Mouse (Mus musculus) CH12.LX (cell line): Measurements from ENCODE around the gene Dapk2. TPM values are rescaled to one million over a fixed set of nuclear protein-coding genes. Genes with fewer than 3 reads are reported as not detected.

Source experiments
- DNase-seq: peaks from one replicate; pipeline ENCODE4 v3.0.0-alpha.2; 2013; ENCODE audit errors: extremely low read depth
- H3K27ac ChIP-seq: 2 replicates; pipeline ENCODE4 v1.5.1; 2012; ENCODE audit warnings: low read depth, mild to moderate bottlenecking, control low read depth, moderate library complexity; ENCODE audit not compliant: insufficient read depth
- H3K27me3 ChIP-seq: replicated peaks from 2 replicates; pipeline ENCODE3; 2012; ENCODE audit warnings: inconsistent platforms
- H3K36me3 ChIP-seq, 2 experiments: replicated peaks in 1 of 2; 2 replicates each; pipeline versions ENCODE3 to v1.6.1; 2012; ENCODE audit warnings: inconsistent platforms in 1 of 2, low read length in 1 of 2, mild to moderate bottlenecking in 1 of 2, mixed read lengths in 1 of 2, moderate library complexity in 1 of 2; ENCODE audit not compliant: control insufficient read depth in 1 of 2, insufficient read depth in 1 of 2
- H3K4me1 ChIP-seq, 2 experiments: 2 replicates each; pipeline ENCODE4 v1.6.1; 2012; ENCODE audit warnings: inconsistent platforms in 1 of 2, moderate library complexity in 1 of 2; ENCODE audit not compliant: insufficient read depth in 2 of 2, control insufficient read depth in 1 of 2
- H3K4me2 ChIP-seq: 2 replicates; pipeline ENCODE4 v1.6.1; 2012; ENCODE audit warnings: low read depth, mild to moderate bottlenecking, control low read depth; ENCODE audit not compliant: poor library complexity, insufficient read depth, severe bottlenecking
- H3K4me3 ChIP-seq, 3 experiments: fragments of 150-350 bp in 1 of 3; sonication (generic) in 1 of 3; replicated peaks in 1 of 3; 2 replicates each; pipeline versions ENCODE3 to v1.5.1; 2011 to 2012; ENCODE audit warnings: low read depth in 2 of 3, low read length in 2 of 3, mild to moderate bottlenecking in 2 of 3, moderate library complexity in 2 of 3, control low read depth in 1 of 3, improper control_type of control experiment in 1 of 3, inconsistent platforms in 1 of 3, mixed read lengths in 1 of 3; ENCODE audit not compliant: poor library complexity in 1 of 3
- H3K79me2 ChIP-seq: replicated peaks from 2 replicates; pipeline ENCODE4 v1.6.1; 2012; ENCODE audit warnings: mild to moderate bottlenecking, moderate library complexity; ENCODE audit not compliant: control insufficient read depth, poor library complexity, insufficient read depth, severe bottlenecking; ENCODE audit errors: extremely low read depth
- H3K9ac ChIP-seq: 2 replicates; pipeline ENCODE4 v1.6.1; 2012; ENCODE audit warnings: low read depth, mild to moderate bottlenecking, control low read depth, moderate library complexity; ENCODE audit not compliant: insufficient read depth
- H3K9me3 ChIP-seq: replicated peaks from 2 replicates; pipeline ENCODE3; 2012; ENCODE audit warnings: low read length, inconsistent platforms, mixed read lengths
- BHLHE40 ChIP-seq: IDR thresholded peaks from 2 replicates; pipeline ENCODE4 v1.6.1; 2011; ENCODE audit warnings: mild to moderate bottlenecking, low read depth, low read length, improper control_type of control experiment
- CTCF ChIP-seq, 2 experiments: IDR thresholded peaks in 1 of 2; conservative IDR thresholded peaks in 1 of 2; 2 replicates each; pipeline ENCODE4 v1.5.1; 2011 to 2012; ENCODE audit warnings: low read depth in 2 of 2, low read length in 2 of 2, improper control_type of control experiment in 1 of 2, inconsistent platforms in 1 of 2, mild to moderate bottlenecking in 1 of 2, moderate library complexity in 1 of 2
- GABPA ChIP-seq: IDR thresholded peaks from 2 replicates; pipeline ENCODE4 v1.6.1; 2012; ENCODE audit warnings: low read depth, low read length, improper control_type of control experiment, inconsistent platforms; ENCODE audit not compliant: insufficient replicate concordance
- IRF4 ChIP-seq: IDR thresholded peaks from 2 replicates; pipeline ENCODE4 v1.6.1; 2014; ENCODE audit warnings: low read depth, mild to moderate bottlenecking, inconsistent platforms, low read length, improper control_type of control experiment
- JUND ChIP-seq: conservative IDR thresholded peaks from 2 replicates; pipeline ENCODE4 v1.6.1; 2011; ENCODE audit warnings: low read depth, low read length, improper control_type of control experiment
- KAT2A ChIP-seq: IDR thresholded peaks from 2 replicates; pipeline ENCODE4 v1.6.1; 2012; ENCODE audit warnings: low read length, improper control_type of control experiment, inconsistent platforms; ENCODE audit not compliant: insufficient replicate concordance
- MAZ ChIP-seq: IDR thresholded peaks from 2 replicates; pipeline ENCODE4 v1.6.1; 2012; ENCODE audit warnings: low read depth, mild to moderate bottlenecking, inconsistent platforms, low read length, improper control_type of control experiment, moderate library complexity
- NRF1 ChIP-seq: IDR thresholded peaks from 2 replicates; pipeline ENCODE4 v1.6.1; 2014; ENCODE audit warnings: low read depth, mild to moderate bottlenecking, inconsistent platforms, low read length, improper control_type of control experiment, moderate library complexity
- PAX5 ChIP-seq: IDR thresholded peaks from 2 replicates; pipeline ENCODE4 v1.6.1; 2012; ENCODE audit warnings: low read length, inconsistent platforms, mixed read lengths
- POLR2AphosphoS2 ChIP-seq: IDR thresholded peaks from 2 replicates; pipeline ENCODE4 v1.6.1; 2011; ENCODE audit warnings: low read depth, low read length, improper control_type of control experiment
- RAD21 ChIP-seq: IDR thresholded peaks from 2 replicates; pipeline ENCODE4 v1.6.1; 2011; ENCODE audit warnings: low read depth, mild to moderate bottlenecking, low read length, improper control_type of control experiment, moderate library complexity
- RCOR1 ChIP-seq: conservative IDR thresholded peaks from 2 replicates; pipeline ENCODE4 v1.6.1; 2012; ENCODE audit warnings: low read depth, mild to moderate bottlenecking, inconsistent platforms, low read length, improper control_type of control experiment
- SMC3 ChIP-seq: IDR thresholded peaks from 2 replicates; pipeline ENCODE4 v1.6.1; 2011; ENCODE audit warnings: low read depth, low read length, improper control_type of control experiment
- USF1 ChIP-seq: IDR thresholded peaks from 2 replicates; pipeline ENCODE4 v1.6.1; 2014; ENCODE audit warnings: low read depth, mild to moderate bottlenecking, inconsistent platforms, low read length, improper control_type of control experiment
- ZC3H11A ChIP-seq: IDR thresholded peaks from 2 replicates; pipeline ENCODE4 v1.6.1; 2012; ENCODE audit warnings: low read depth, mild to moderate bottlenecking, inconsistent platforms, low read length, improper control_type of control experiment
- ZKSCAN1 ChIP-seq: IDR thresholded peaks from 2 replicates; pipeline ENCODE4 v1.6.1; 2012; ENCODE audit warnings: low read depth, inconsistent platforms, low read length, improper control_type of control experiment, borderline replicate concordance
- dilution Hi-C: fragments of 300-500 bp; cut with MboI; formaldehyde crosslinking; loops from 2 replicates; pipeline ENCODE4 v1.14.3; 2020; ENCODE audit warnings: low sequenced_read_pairs; ENCODE audit not compliant: extremely low pct_unique_long_range_greater_than_20kb, extremely low pct_ligation_motif_present
- in situ Hi-C: fragments of 300-500 bp; cut with MboI; formaldehyde crosslinking; loops from 3 replicates; pipeline ENCODE4 v1.14.3; 2019; ENCODE audit warnings: low sequenced_read_pairs, low pct_ligation_motif_present, low pct_unique_long_range_greater_than_20kb, mixed read lengths
- polyA plus RNA-seq: library from polyadenylated mRNA; unstranded; fragments of >175 nt; gene quantifications from 2 replicates; pipeline ENCODE4 v1.2.1, GENCODE M21; 2012; ENCODE audit warnings: low read depth; ENCODE audit not compliant: insufficient read length
- total RNA-seq, 2 experiments: library from RNA; depleted of rRNA; stranded (reverse); fragments of 300-350 nt in 1 of 2; fragments of >200 nt in 1 of 2; gene quantifications; 2 replicates each; pipeline ENCODE4 v1.2.3; 2012 to 2014

Dapk2 gene
- total and polyA plus RNA-seq, 3 experiments = 25.2 to 60.3 (median 39.0) TPM

- H3K4me3 ChIP-seq = no peak overlapping the region
- H3K79me2 ChIP-seq = no peaks in the 10 kb centered on the region
- in situ Hi-C loops (loop anchor here (10.0 to 25.0 kb wide), 3 partner anchors 368 to 643 kb away; partner anchors contain the start of genes Aph1b, Car12, Fbxl22 and Gm10647), dilution Hi-C loops (no loop called here)
- TF ChIP-seq CTCF (conservative IDR thresholded peaks at IDR 0.05 in 1 of 2, IDR thresholded peaks at IDR 0.05 in 1 of 2; ENCODE audit: low read depth in 2 of 2, low read length in 2 of 2) (peak; percentile 62 to 87), RAD21 (peak; percentile 94), ZC3H11A (peak; percentile 66; the same call in 1 of the 2 replicates), IRF4 (no peak), KAT2A (no peak), SMC3 (peak; percentile 81)
- DNase-seq = peak; percentile 88
- peaks cover 12 to 17% of the 10 kb centered on the region in 2 experiments for H3K36me3 ChIP-seq
- peaks cover 6 to 35% of the 10 kb centered on the region in 2 experiments for H3K4me1 ChIP-seq
- peaks cover 3% of the 10 kb centered on the region for H3K9me3 ChIP-seq
- H3K27ac ChIP-seq = no peak overlapping the region
- no peaks in the 10 kb centered on the region for H3K27me3 ChIP-seq
- H3K9ac ChIP-seq = no peak overlapping the region
- no peak overlapping the region for H3K4me2 ChIP-seq
These were observed 13.8 kb upstream of the Dapk2 start for GRCm38 (mm10) chr9:66144248-66144647.

- no peak overlapping the region for H3K4me2 ChIP-seq
- dilution Hi-C loops = no loop called here
- no peak overlapping the region for H3K27ac ChIP-seq
These were observed 11.9 kb upstream of the Dapk2 start for GRCm38 (mm10) chr9:66146141-66146540.

GRCm38 (mm10) chr9:66152011-66152410 lies 6.0 kb upstream of the Dapk2 start:
- Histone ChIP-seq H3K9me3 (no peaks in the 10 kb centered on the region), H3K36me3 (no peaks in the 10 kb centered on the region), H3K79me2 (no peaks in the 10 kb centered on the region), H3K4me3 (no peak overlapping the region), H3K4me2 (no peak overlapping the region), H3K27me3 (no peaks in the 10 kb centered on the region), H3K27ac (no peak overlapping the region), H3K4me1 (peaks cover 23 to 28% of the 10 kb centered on the region in 2 experiments), H3K9ac (no peak overlapping the region)
- in situ Hi-C loops = loop anchor here (10.0 to 25.0 kb wide), 2 partner anchors 133 to 260 kb away; no protein-coding TSS in a partner anchor
- no peak for DNase-seq
- dilution Hi-C loops = no loop called here
- no peak for TF ChIP-seq JUND
- TF ChIP-seq PAX5 = no peak
- TF ChIP-seq RCOR1 = no peak
- TF ChIP-seq NRF1 = no peak
- TF ChIP-seq MAZ = no peak
- no peak for TF ChIP-seq POLR2AphosphoS2
- no peak for TF ChIP-seq ZKSCAN1
- no peak for TF ChIP-seq USF1
- no peak for TF ChIP-seq GABPA

More at GRCm38 (mm10) chr9:66146141-66146540, 11.9 kb upstream of the Dapk2 start:
- no peaks in the 10 kb centered on the region for H3K36me3 ChIP-seq
- no peaks in the 10 kb centered on the region for H3K79me2 ChIP-seq
- H3K4me3 ChIP-seq = no peak overlapping the region
- no peak for DNase-seq
- in situ Hi-C loops = loop anchor here (10.0 to 25.0 kb wide), 3 partner anchors 366 to 641 kb away; partner anchors contain the start of genes Aph1b, Car12, Fbxl22 and Gm10647
- H3K4me1 ChIP-seq = peaks cover 6 to 35% of the 10 kb centered on the region in 2 experiments
- H3K9ac ChIP-seq = no peak overlapping the region
- TF ChIP-seq BHLHE40 (no peak), ZKSCAN1 (no peak), GABPA (no peak)
- no peaks in the 10 kb centered on the region for H3K9me3 ChIP-seq
- no peaks in the 10 kb centered on the region for H3K27me3 ChIP-seq
